Mouse (Mus musculus) ES-Bruce4 (cell line): ENCODE measurements around the gene Mdm2. TPM values are rescaled to one million over a fixed set of nuclear protein-coding genes. Genes with fewer than 3 reads are reported as not detected.

ENCODE experiments used
- H3K27ac ChIP-seq: 2 replicates; pipeline ENCODE4 v1.5.1; 2012; ENCODE audit warnings: low read length, inconsistent platforms; ENCODE audit not compliant: insufficient read depth
- H3K27me3 ChIP-seq: 2 replicates; pipeline ENCODE4 v1.6.1; 2012; ENCODE audit warnings: mild to moderate bottlenecking, low read length, inconsistent platforms; ENCODE audit not compliant: control insufficient read depth, poor library complexity, insufficient read depth, severe bottlenecking
- H3K36me3 ChIP-seq: 2 replicates; pipeline ENCODE4 v1.6.1; 2012; ENCODE audit warnings: inconsistent platforms, mild to moderate bottlenecking, low read length, moderate library complexity; ENCODE audit not compliant: control insufficient read depth, poor library complexity, insufficient read depth, severe bottlenecking
- H3K4me1 ChIP-seq: one replicate; pipeline ENCODE4 v1.8.1; 2011; ENCODE audit warnings: low read length; ENCODE audit not compliant: control insufficient read depth, insufficient read depth
- H3K4me3 ChIP-seq: 2 replicates; pipeline ENCODE4 v1.5.1; 2011; ENCODE audit warnings: low read depth, mild to moderate bottlenecking, low read length
- H3K9ac ChIP-seq: 2 replicates; pipeline ENCODE4 v1.6.1; 2012; ENCODE audit warnings: low read depth, mild to moderate bottlenecking, inconsistent platforms; ENCODE audit not compliant: poor library complexity, severe bottlenecking
- H3K9me3 ChIP-seq: replicated peaks from 2 replicates; pipeline ENCODE4 v1.6.1; 2012; ENCODE audit warnings: mild to moderate bottlenecking, low read length, inconsistent platforms; ENCODE audit not compliant: control insufficient read depth, poor library complexity, insufficient read depth, severe bottlenecking
- CTCF ChIP-seq: IDR thresholded peaks from one replicate; pipeline ENCODE4 v1.8.1; 2011; ENCODE audit warnings: low read depth, low read length
- EP300 ChIP-seq: IDR thresholded peaks from 2 replicates; pipeline ENCODE4 v1.6.1; 2011; ENCODE audit warnings: low read depth, low read length; ENCODE audit not compliant: insufficient read depth
- POLR2A ChIP-seq: IDR thresholded peaks from one replicate; pipeline ENCODE4 v1.8.1; 2011; ENCODE audit warnings: low read length; ENCODE audit not compliant: insufficient read depth
- polyA plus RNA-seq: library from polyadenylated mRNA; stranded (reverse); fragments of >200 nt; gene quantifications from 2 replicates; pipeline ENCODE4 v1.2.4, GENCODE M21; 2011; ENCODE audit warnings: low read depth; ENCODE audit not compliant: missing spikeins, insufficient read depth, insufficient read length

The Mdm2 gene
- polyA plus RNA-seq, 1 experiment = 325 TPM

DNA sequence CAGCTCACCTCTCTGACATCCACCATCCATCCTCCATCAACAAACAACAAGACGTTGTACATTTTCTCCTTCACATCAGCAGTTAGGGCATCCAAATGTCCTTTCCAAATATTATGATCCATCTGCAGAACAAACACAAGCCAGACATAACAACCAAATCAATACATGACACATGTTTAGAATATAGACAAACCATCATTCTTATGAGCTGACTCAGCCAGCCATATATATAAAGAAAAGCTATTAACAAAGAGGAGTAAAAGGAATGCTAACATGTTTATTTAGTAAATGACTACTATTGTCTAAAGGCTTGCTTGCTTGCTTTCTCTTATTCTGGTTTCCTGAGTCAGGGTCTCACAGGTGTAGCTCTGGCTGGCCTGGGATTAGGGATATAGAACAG lies 46.7 kb upstream of the Mdm2 start:
- no peaks in the 10 kb centered on the region for H3K27me3 ChIP-seq
- H3K4me1 ChIP-seq = no peaks in the 10 kb centered on the region
- no peak overlapping the region for H3K9ac ChIP-seq
- H3K9me3 ChIP-seq = no peaks in the 10 kb centered on the region
- TF ChIP-seq CTCF (no peak), POLR2A (no peak), EP300 (no peak)
- H3K36me3 ChIP-seq = peaks cover 59% of the 10 kb centered on the region
- no peak overlapping the region for H3K4me3 ChIP-seq
- no peak overlapping the region for H3K27ac ChIP-seq

GRCm38 (mm10) chr10:117756784-117757183 lies 46.2 kb upstream of the Mdm2 start:
- Histone ChIP-seq H3K9ac (no peak overlapping the region), H3K36me3 (peaks cover 57% of the 10 kb centered on the region), H3K27ac (no peak overlapping the region), H3K4me3 (no peak overlapping the region), H3K9me3 (no peaks in the 10 kb centered on the region), H3K27me3 (no peaks in the 10 kb centered on the region), H3K4me1 (no peaks in the 10 kb centered on the region)
- TF ChIP-seq POLR2A = no peak
- TF ChIP-seq CTCF = no peak
- no peak for TF ChIP-seq EP300

- Histone ChIP-seq H3K36me3 (peaks cover 56% of the 10 kb centered on the region), H3K9me3 (peaks cover 6% of the 10 kb centered on the region), H3K4me1 (no peaks in the 10 kb centered on the region), H3K4me3 (no peak overlapping the region), H3K9ac (no peak overlapping the region), H3K27ac (no peak overlapping the region), H3K27me3 (no peaks in the 10 kb centered on the region)
- no peak for TF ChIP-seq POLR2A
- TF ChIP-seq CTCF = no peak
- no peak for TF ChIP-seq EP300
These were observed 45.4 kb upstream of the Mdm2 start for GRCm38 (mm10) chr10:117755799-117756467.

DNA sequence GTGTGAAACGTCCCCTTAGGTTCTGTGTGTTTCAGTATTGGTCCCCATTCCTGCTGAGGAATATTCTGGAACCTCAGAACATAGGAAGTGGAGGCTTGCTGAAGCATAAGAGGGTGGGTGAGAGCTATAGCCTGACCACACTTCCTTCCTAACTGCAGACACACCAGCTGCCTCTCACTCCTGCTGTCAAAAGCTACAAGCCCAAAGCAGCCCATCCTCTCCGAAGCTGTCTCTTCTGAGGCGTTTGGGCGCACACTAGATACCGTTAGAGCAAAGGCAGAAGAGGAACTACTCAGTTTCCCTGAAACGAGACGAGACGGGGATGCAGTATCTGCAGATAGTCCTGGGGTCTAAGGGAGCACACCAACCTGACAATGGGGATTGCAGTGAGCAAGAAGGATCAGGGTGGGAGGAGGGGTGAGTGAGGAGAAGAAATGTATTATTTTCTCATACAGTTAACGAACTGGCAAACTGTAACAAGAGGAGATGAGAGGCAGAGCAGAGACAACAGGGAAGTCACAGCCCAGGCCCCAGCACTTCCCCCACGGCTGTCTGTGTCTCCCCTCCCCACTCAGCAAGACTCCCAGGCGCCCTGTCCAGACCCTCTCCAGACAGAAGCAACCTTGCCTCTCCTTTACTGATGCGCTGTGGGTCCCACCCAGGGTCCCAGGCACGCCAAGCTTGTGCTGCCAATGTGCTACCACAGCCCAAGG lies 44.7 kb upstream of the Mdm2 start:
- H3K9me3 ChIP-seq = peaks cover 11% of the 10 kb centered on the region
- peaks cover 54% of the 10 kb centered on the region for H3K36me3 ChIP-seq
- H3K27ac ChIP-seq = no peak overlapping the region
- no peaks in the 10 kb centered on the region for H3K4me1 ChIP-seq
- no peak for TF ChIP-seq CTCF
- no peak for TF ChIP-seq EP300
- TF ChIP-seq POLR2A = no peak
- no peak overlapping the region for H3K4me3 ChIP-seq
- no peak overlapping the region for H3K9ac ChIP-seq
- H3K27me3 ChIP-seq = no peaks in the 10 kb centered on the region

DNA sequence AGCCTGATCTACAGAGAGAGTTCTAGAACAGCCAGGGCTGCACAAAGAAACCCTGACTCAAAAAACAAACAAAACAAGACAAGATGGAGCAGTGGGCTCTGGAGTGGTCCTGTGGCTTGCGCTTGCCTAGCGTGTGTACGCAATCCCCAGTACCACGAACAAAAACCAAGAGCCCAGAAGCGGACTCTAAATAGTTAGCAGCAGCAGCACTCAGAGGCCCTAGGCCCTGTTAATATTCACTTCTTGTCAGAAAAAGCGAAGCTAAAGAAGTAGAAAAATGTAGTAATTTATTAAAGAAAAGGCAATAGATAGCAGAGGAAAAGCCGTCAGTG lies 44.0 kb upstream of the Mdm2 start:
- TF ChIP-seq POLR2A (no peak), CTCF (no peak), EP300 (no peak)
- no peak overlapping the region for H3K4me3 ChIP-seq
- no peak overlapping the region for H3K9ac ChIP-seq
- H3K9me3 ChIP-seq = peaks cover 18% of the 10 kb centered on the region
- H3K4me1 ChIP-seq = no peaks in the 10 kb centered on the region
- no peaks in the 10 kb centered on the region for H3K27me3 ChIP-seq
- peaks cover 56% of the 10 kb centered on the region for H3K36me3 ChIP-seq
- H3K27ac ChIP-seq = no peak overlapping the region
